Mouse (Mus musculus): ENCODE data around the gene Dmp1.

Dmp1 gene

GRCm38 (mm10) chr5:104202351-104202750, at the start of gene Dmp1:
Gene Dmp1, plus strand, starts transcription at chr5:104202613.
- no peak for DNase-seq (ENCODE audit: low spot score)

- DNase-seq (ENCODE audit: low spot score): no peak
Observed at GRCm38 (mm10) chr5:104157701-104158100, 44.7 kb upstream of the Dmp1 start.

- DNase-seq (ENCODE audit: low spot score): no peak
Observed at GRCm38 (mm10) chr5:104158332-104159052, 43.9 kb upstream of the Dmp1 start.

- DNase-seq (ENCODE audit: low spot score): no peak
Observed at GRCm38 (mm10) chr5:104160581-104160980, 41.8 kb upstream of the Dmp1 start.

GRCm38 (mm10) chr5:104161390-104161789, 41.0 kb upstream of the Dmp1 start:
- no peak for DNase-seq (ENCODE audit: low spot score)

- DNase-seq (ENCODE audit: low spot score): no peak
Observed at GRCm38 (mm10) chr5:104163536-104163935, 38.9 kb upstream of the Dmp1 start.

- no peak for DNase-seq (ENCODE audit: low spot score)
Observed at GRCm38 (mm10) chr5:104170412-104170811, 32.0 kb upstream of the Dmp1 start, which contains the start of gene Dspp. Gene Dspp, plus strand, starts transcription at chr5:104170712.

GRCm38 (mm10) chr5:104173094-104173493, 29.3 kb upstream of the Dmp1 start:
- no peak for DNase-seq (ENCODE audit: low spot score)

- no peak for DNase-seq (ENCODE audit: low spot score)
Observed at GRCm38 (mm10) chr5:104183743-104184142, 18.7 kb upstream of the Dmp1 start.

GRCm38 (mm10) chr5:104187281-104187680, 15.1 kb upstream of the Dmp1 start:
- no peak for DNase-seq (ENCODE audit: low spot score)

- no peak for DNase-seq (ENCODE audit: low spot score)
Observed at GRCm38 (mm10) chr5:104195086-104195485, 7.3 kb upstream of the Dmp1 start.

GRCm38 (mm10) chr5:104201153-104201950, 1.1 kb upstream of the Dmp1 start:
- DNase-seq (ENCODE audit: low spot score): no peak

- DNase-seq (ENCODE audit: low spot score): no peak
Observed at GRCm38 (mm10) chr5:104212531-104212930, 10.1 kb downstream of the Dmp1 start.

- no peak for DNase-seq (ENCODE audit: low spot score)
Observed at GRCm38 (mm10) chr5:104218926-104219325, 16.5 kb downstream of the Dmp1 start.

GRCm38 (mm10) chr5:104224299-104224698, 21.9 kb downstream of the Dmp1 start:
- DNase-seq (ENCODE audit: low spot score): no peak

GRCm38 (mm10) chr5:104224750-104225149, 22.3 kb downstream of the Dmp1 start:
- no peak for DNase-seq (ENCODE audit: low spot score)

GRCm38 (mm10) chr5:104228497-104228896, 26.1 kb downstream of the Dmp1 start:
- no peak for DNase-seq (ENCODE audit: low spot score)

GRCm38 (mm10) chr5:104236741-104237140, 34.3 kb downstream of the Dmp1 start:
- no peak for DNase-seq (ENCODE audit: low spot score)

GRCm38 (mm10) chr5:104239674-104240378, 37.4 kb downstream of the Dmp1 start:
- DNase-seq (ENCODE audit: low spot score): peak; percentile 67

- no peak for DNase-seq (ENCODE audit: low spot score)
Observed at GRCm38 (mm10) chr5:104244261-104244660, 41.8 kb downstream of the Dmp1 start.

GRCm38 (mm10) chr5:104251811-104252210, 49.4 kb downstream of the Dmp1 start:
- DNase-seq (ENCODE audit: low spot score): no peak

- no peak for DNase-seq (ENCODE audit: low spot score)
Observed at GRCm38 (mm10) chr5:104256585-104256984, 54.2 kb downstream of the Dmp1 start.

Data from testis, postnatal 10 days (tissue).